Mouse (Mus musculus) layer of hippocampus, postnatal 25 days (tissue): Measurements from ENCODE around the gene 3110082J24Rik. TPM values are rescaled to one million over a fixed set of nuclear protein-coding genes. Genes with fewer than 3 reads are reported as not detected.

Experiments
- DNase-seq, 2 experiments: peaks; one replicate each; pipeline ENCODE4 v3.0.0; 2022; ENCODE audit warnings: mixed read lengths in 2 of 2, low spot score in 1 of 2; ENCODE audit errors: extremely low spot score in 1 of 2
- total RNA-seq, 2 experiments: library from RNA; stranded (reverse); gene quantifications; 2 replicates each; pipeline ENCODE4 v1.2.3; 2021

3110082J24Rik gene
- total RNA-seq, 2 experiments from 2014 or later = 2.6 to 3.5 TPM

GRCm38 (mm10) chr5:30119163-30119562 lies 13.3 kb upstream of the 3110082J24Rik start:
- DNase-seq = no peak

- DNase-seq = no peak
These were observed 12.1 kb upstream of the 3110082J24Rik start for GRCm38 (mm10) chr5:30118018-30118417.

DNA sequence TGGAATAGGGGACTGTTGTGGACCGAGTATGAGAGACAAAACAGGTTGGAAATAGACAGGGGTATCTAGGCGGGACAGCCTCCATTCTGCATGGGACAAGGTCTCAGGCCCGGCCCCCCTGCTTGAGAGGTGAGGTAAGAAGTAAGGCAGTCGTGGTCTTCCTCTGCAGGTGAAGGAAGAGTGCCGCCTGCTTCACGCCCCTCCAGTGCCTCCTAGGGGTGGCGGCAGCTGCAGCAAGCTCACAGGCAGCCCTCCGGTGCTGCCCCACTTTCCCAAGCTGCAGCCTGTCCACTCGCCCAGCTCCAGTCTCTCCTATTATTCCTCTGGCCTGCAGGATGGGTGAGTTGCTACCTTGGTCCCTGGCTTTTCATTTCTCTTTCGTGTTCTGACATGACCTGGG lies 9.8 kb upstream of the 3110082J24Rik start:
- no peak for DNase-seq

- no peak for DNase-seq
These were observed 8.9 kb upstream of the 3110082J24Rik start for GRCm38 (mm10) chr5:30114761-30115140.

- peak; percentile 66 to 69 for DNase-seq
These were observed 8.2 kb upstream of the 3110082J24Rik start for GRCm38 (mm10) chr5:30113881-30114760.

- DNase-seq = no peak
These were observed 6.7 kb upstream of the 3110082J24Rik start for GRCm38 (mm10) chr5:30112533-30113068.

DNA sequence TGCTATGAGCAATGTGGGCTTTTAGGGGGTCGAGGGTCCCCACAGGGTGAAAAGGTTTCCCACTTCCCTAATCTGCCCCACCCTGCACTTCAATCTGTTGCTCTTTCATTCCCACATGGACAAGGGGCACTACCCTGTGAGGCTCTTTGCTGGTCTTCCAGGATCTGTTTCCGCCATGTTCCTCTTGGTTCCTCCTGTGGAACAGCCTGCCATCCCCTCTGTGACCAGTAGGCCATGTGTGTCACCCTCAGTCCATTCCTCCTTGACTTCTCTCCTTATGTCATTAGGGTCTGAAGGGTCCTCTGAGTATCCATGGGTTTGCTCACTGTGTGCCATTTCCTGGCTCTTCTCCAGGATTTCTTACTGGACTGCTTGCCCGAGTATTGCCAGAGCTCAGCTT lies 5.9 kb upstream of the 3110082J24Rik start:
- DNase-seq = no peak

- peak; percentile 22 to 47 for DNase-seq
These were observed 5.2 kb upstream of the 3110082J24Rik start for GRCm38 (mm10) chr5:30111126-30111525.

- no peak for DNase-seq
These were observed 4.6 kb upstream of the 3110082J24Rik start for GRCm38 (mm10) chr5:30110371-30111060.

DNA sequence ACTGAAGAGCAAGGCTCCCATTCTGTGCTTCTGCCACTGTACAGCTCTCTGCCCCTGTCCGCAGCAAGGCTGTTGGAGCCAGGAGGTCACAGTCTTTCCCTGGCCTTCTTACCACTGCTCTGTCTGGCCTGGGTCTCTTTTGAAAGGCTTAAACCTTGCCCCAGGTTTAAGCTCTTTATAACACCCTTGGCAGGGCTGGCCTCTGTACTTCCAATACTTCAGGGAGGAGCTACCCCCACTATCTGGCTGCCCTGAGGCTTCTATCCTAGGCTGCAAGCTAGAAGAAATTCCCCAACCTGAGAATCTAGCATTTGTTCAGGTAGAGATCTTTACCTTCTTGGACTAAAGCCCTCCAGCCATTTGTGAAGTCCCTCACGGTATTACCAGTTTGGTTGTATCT lies 4.0 kb upstream of the 3110082J24Rik start:
- DNase-seq = no peak

DNA sequence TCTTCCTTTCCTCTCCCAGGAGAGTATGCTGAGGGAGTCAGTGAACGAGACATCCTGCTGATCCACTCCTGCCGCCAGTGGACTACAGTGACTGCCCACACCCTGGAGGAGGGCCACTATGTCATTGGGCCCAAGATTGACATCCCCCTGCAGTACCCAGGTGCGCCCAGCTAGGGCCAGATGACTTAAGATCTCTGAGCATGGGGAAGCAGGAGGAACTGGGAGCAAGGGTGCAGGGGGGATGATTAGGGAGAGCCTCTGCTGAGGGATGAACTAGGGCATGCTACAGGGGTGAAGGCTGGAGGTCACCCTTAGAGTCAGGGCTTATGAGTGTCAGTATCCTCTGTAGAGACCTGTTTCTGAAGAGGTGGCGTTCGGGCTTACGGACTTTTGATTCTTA lies 2.3 kb upstream of the 3110082J24Rik start:
- no peak for DNase-seq

- DNase-seq = no peak
These were observed 1.7 kb upstream of the 3110082J24Rik start for GRCm38 (mm10) chr5:30107611-30108041.

- no peak for DNase-seq
These were observed 1.3 kb upstream of the 3110082J24Rik start for GRCm38 (mm10) chr5:30107186-30107585.

GRCm38 (mm10) chr5:30106756-30107155 lies 870 bp upstream of the 3110082J24Rik start:
- no peak for DNase-seq

GRCm38 (mm10) chr5:30104841-30105667 lies 832 bp downstream of the 3110082J24Rik start, which contains the start of gene Garem2:
TSS of gene Garem2 (plus strand) at chr5:30105161.
- DNase-seq = peak in 1 of 2 experiments; percentile 23

DNA sequence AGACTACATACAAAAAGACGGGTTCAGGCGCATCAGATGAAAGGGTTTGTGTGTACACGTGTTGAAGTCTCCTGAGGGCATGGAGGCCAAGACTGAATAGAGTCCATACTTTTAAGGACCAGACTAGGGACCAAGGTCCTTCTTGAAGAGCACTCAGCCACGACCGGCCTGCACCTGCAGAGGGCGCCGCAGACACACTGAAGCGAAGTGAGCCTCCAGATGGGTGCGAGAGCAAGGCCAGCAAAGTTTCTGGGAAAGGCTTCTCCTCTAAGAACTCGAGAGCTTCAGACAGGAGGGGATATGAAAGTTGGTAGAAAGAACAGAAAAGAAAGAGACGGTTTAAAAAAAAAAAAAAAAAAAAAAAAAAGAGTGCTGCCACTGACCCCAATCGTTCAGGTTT lies 1.5 kb downstream of the 3110082J24Rik start:
- DNase-seq = peak in 1 of 2 experiments; percentile 71

DNA sequence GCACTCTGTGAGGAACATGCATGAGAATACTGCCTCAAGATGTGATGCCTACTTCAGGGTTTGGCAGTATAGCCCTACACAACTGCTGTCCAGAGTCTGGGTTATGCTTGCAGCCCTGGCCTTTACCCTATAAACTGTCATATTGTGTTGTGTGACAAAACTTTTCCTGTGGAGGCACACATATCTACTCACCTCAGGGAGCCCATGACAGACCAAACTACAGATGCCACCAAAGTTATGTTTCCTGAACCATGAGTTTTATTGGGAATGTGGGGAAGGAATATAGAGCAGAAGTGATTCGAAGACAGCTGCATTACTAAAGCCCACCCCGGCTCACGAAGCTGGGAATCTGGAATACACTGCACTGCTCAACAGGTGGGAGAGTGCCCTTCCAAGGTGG lies 2.5 kb downstream of the 3110082J24Rik start:
- DNase-seq = no peak

DNA sequence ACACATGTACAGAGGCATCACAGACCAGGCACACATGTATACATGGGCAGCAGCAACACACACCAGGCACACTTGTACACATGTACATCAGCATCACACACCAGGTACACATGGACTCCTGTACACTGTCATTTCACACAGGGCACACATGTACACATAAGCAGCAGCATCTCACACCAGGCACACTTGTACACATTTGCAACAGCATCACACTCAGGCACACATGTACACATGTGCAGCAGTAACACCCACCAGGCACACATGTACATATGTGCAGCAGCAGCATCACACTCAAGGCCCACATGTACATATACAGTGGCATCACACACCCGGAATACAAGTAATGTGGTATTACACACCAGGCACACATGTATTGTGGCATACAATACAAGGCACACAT lies 7.6 kb downstream of the 3110082J24Rik start:
- peak in 1 of 2 experiments; percentile 2 for DNase-seq

DNA sequence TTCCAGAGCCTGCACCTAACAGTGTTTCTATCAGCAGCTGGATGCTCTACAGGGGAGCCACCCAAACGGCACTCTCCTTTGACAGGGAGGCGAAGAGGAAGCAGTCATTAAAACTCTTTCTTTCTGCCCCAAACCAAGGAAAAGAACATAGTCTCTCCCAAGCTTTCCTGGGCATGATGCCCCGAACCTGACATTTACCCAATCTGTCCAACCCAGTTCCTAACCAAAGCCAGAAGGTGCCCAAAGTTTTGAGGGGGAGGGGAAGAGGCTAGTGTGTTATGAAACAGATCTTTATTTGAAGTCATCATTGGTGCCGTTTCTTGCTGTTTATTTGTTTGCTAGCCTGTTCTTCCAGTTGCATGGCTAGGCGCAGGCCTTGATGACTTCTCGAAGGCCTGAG lies 10.2 kb downstream of the 3110082J24Rik start:
- DNase-seq = peak in 1 of 2 experiments; percentile 5

- no peak for DNase-seq
These were observed 11.5 kb downstream of the 3110082J24Rik start for GRCm38 (mm10) chr5:30094399-30094798.
